Mouse (Mus musculus) small intestine, adult 2 months (tissue): Measurements from ENCODE around the gene Bod1l. TPM values are rescaled to one million over a fixed set of nuclear protein-coding genes. Genes with fewer than 3 reads are reported as not detected.

Source experiments
- H3K27ac ChIP-seq: fragments of 200-500 bp; 2 replicates; pipeline ENCODE4 v1.5.1; 2012; ENCODE audit warnings: low read depth, low read length, control low read depth, inconsistent platforms; ENCODE audit not compliant: insufficient read depth
- H3K27me3 ChIP-seq: fragments of 200-500 bp; 2 replicates; pipeline ENCODE4 v1.6.1; 2012; ENCODE audit warnings: mild to moderate bottlenecking, moderate library complexity, low read length, inconsistent platforms; ENCODE audit not compliant: control insufficient read depth, insufficient read depth
- H3K36me3 ChIP-seq: fragments of 200-500 bp; 2 replicates; pipeline ENCODE4 v1.6.1; 2012; ENCODE audit warnings: mild to moderate bottlenecking, low read length, control low read depth, inconsistent platforms; ENCODE audit not compliant: control insufficient read depth, insufficient read depth
- H3K4me1 ChIP-seq: fragments of 200-500 bp; 2 replicates; pipeline ENCODE4 v1.6.1; 2012; ENCODE audit warnings: low read length, inconsistent platforms, mixed read lengths; ENCODE audit not compliant: control insufficient read depth, insufficient read depth, insufficient read length
- H3K4me3 ChIP-seq: fragments of 200-500 bp; 2 replicates; pipeline ENCODE4 v1.5.1; 2012; ENCODE audit warnings: low read depth, mild to moderate bottlenecking, control low read depth, inconsistent platforms, low read length, moderate library complexity
- CTCF ChIP-seq: fragments of 200-500 bp; IDR thresholded peaks from 2 replicates; pipeline ENCODE4 v1.5.1; 2012; ENCODE audit warnings: low read depth, mild to moderate bottlenecking, control low read depth, inconsistent platforms, low read length, moderate library complexity, mixed read lengths; ENCODE audit not compliant: insufficient replicate concordance, insufficient read length; ENCODE audit errors: extremely low read depth
- POLR2A ChIP-seq: fragments of 200-500 bp; IDR thresholded peaks from 2 replicates; pipeline ENCODE4 v1.6.1; 2012; ENCODE audit warnings: low read depth, mild to moderate bottlenecking, control low read depth, inconsistent platforms, low read length, moderate library complexity
- WGBS: fragments of 180-500 bp; shearing (Covaris S2); methylation state at CpG from one replicate; pipeline ENCODE4 v1.1.7; 2018; 5-methylcytosine and 5-hydroxymethylcytosine counted together
- polyA plus RNA-seq: library from polyadenylated mRNA; depleted of rRNA; stranded (reverse); fragments of >200 nt; gene quantifications from 2 replicates; pipeline ENCODE4 v1.2.3, GENCODE M21; 2012

Bod1l gene
- polyA plus RNA-seq, 1 experiment = 4.3 TPM

GRCm38 (mm10) chr5:41821158-41821557 lies 23.0 kb downstream of the Bod1l start:
- no peaks in the 10 kb centered on the region for H3K27me3 ChIP-seq
- no peak overlapping the region for H3K27ac ChIP-seq
- H3K36me3 ChIP-seq = peaks cover 69% of the 10 kb centered on the region
- TF ChIP-seq CTCF (no peak), POLR2A (no peak)
- no peaks in the 10 kb centered on the region for H3K4me1 ChIP-seq
- WGBS = 92% methylated on average over 9 of the region's 9 CpGs
- H3K4me3 ChIP-seq = no peak overlapping the region

GRCm38 (mm10) chr5:41820530-41820929 lies 23.6 kb downstream of the Bod1l start:
- no peak for TF ChIP-seq CTCF
- H3K4me3 ChIP-seq = no peak overlapping the region
- H3K4me1 ChIP-seq = no peaks in the 10 kb centered on the region
- peaks cover 67% of the 10 kb centered on the region for H3K36me3 ChIP-seq
- 84% methylated on average over 3 of the region's 3 CpGs for WGBS
- H3K27ac ChIP-seq = no peak overlapping the region
- no peaks in the 10 kb centered on the region for H3K27me3 ChIP-seq

- no peak overlapping the region for H3K4me3 ChIP-seq
- peaks cover 46% of the 10 kb centered on the region for H3K36me3 ChIP-seq
- H3K27ac ChIP-seq = no peak overlapping the region
- TF ChIP-seq CTCF = no peak
- WGBS = 75% methylated on average over 6 of the region's 6 CpGs
- H3K27me3 ChIP-seq = no peaks in the 10 kb centered on the region
- no peaks in the 10 kb centered on the region for H3K4me1 ChIP-seq
Observed at GRCm38 (mm10) chr5:41812516-41812915, 31.6 kb downstream of the Bod1l start.

GRCm38 (mm10) chr5:41811279-41811678 lies 32.8 kb downstream of the Bod1l start:
- 85% methylated on average over 3 of the region's 3 CpGs for WGBS
- no peak for TF ChIP-seq POLR2A
- TF ChIP-seq CTCF = no peak
- Histone ChIP-seq H3K27me3 (no peaks in the 10 kb centered on the region), H3K36me3 (peaks cover 40% of the 10 kb centered on the region), H3K4me3 (no peak overlapping the region), H3K4me1 (no peaks in the 10 kb centered on the region), H3K27ac (no peak overlapping the region)

DNA sequence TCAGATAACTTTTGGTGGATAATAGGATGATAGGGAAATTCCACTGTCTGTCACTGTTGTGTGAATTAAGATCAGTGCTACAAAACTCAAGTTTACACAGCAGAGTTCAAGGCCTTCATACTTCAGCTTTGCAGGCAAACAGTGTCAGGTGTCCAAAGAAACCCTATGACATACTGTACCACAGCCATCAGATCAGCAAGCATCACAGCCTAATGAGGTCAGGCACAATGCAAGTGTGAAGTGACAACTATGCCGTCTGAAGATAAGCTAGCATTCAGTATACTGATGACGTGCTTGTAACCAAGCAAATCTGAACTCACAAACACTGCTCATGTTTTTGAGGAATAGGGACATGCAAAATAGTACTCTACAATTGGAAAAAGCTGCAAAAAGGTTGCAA lies 36.7 kb downstream of the Bod1l start:
- Histone ChIP-seq H3K27ac (no peak overlapping the region), H3K36me3 (peaks cover 39% of the 10 kb centered on the region), H3K4me1 (no peaks in the 10 kb centered on the region), H3K4me3 (no peak overlapping the region), H3K27me3 (no peaks in the 10 kb centered on the region)
- WGBS = 95% methylated on average over 2 of the region's 2 CpGs
- TF ChIP-seq POLR2A = no peak
- TF ChIP-seq CTCF = no peak

GRCm38 (mm10) chr5:41806176-41806575 lies 37.9 kb downstream of the Bod1l start:
- no peak overlapping the region for H3K4me3 ChIP-seq
- 90% methylated on average over 5 of the region's 5 CpGs for WGBS
- peaks cover 35% of the 10 kb centered on the region for H3K36me3 ChIP-seq
- no peaks in the 10 kb centered on the region for H3K27me3 ChIP-seq
- TF ChIP-seq POLR2A (no peak), CTCF (no peak)
- no peaks in the 10 kb centered on the region for H3K4me1 ChIP-seq
- H3K27ac ChIP-seq = no peak overlapping the region

DNA sequence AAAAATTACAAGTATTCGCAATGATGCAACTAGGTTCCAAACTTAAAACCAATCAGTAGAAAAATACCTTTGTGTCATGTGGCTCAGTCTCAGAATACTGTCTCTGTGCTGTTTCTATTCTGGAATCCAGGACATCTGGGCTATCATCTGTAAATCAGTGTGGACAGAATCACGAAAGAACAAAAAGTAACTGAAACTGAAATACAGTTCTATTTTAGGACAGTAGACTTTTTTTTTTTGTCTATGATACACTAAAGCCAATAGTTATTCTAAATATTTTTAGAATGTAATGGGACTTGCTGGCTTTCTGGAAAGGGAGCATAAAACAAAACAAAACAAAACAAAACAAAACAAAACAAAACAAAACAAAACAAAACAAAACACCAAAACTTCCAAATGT lies 39.0 kb downstream of the Bod1l start:
- 87% methylated on average over 2 of the region's 2 CpGs for WGBS
- TF ChIP-seq CTCF (no peak), POLR2A (no peak)
- peaks cover 35% of the 10 kb centered on the region for H3K36me3 ChIP-seq

GRCm38 (mm10) chr5:41804643-41805042 lies 39.5 kb downstream of the Bod1l start:
- Histone ChIP-seq H3K27me3 (no peaks in the 10 kb centered on the region), H3K4me1 (no peaks in the 10 kb centered on the region), H3K4me3 (no peak overlapping the region), H3K36me3 (peaks cover 34% of the 10 kb centered on the region), H3K27ac (no peak overlapping the region)
- WGBS = 78% methylated on average over 2 of the region's 2 CpGs
- TF ChIP-seq POLR2A = no peak
- TF ChIP-seq CTCF = no peak

More for the DNA sequence above, 39.0 kb downstream of the Bod1l start:
- no peak overlapping the region for H3K4me3 ChIP-seq
- no peak overlapping the region for H3K27ac ChIP-seq
- no peaks in the 10 kb centered on the region for H3K27me3 ChIP-seq
- no peaks in the 10 kb centered on the region for H3K4me1 ChIP-seq
